Mouse (Mus musculus) hindbrain, embryonic 10.5 days (tissue): ENCODE measurements around the gene Tmem191c. TPM values are rescaled to one million over a fixed set of nuclear protein-coding genes. Genes with fewer than 3 reads are reported as not detected.
"Not testable (repeated sequence)": the region's sequence is repeated elsewhere in the genome, so short reads cannot be mapped to it uniquely, and the experiment has no call there.

Source experiments
- DNase-seq: peaks from one replicate; pipeline ENCODE4 v3.0.0-alpha.2; 2017; ENCODE audit warnings: low spot score
- H3K27ac ChIP-seq: fragments of 300-500 bp; sonication (generic); 2 replicates; pipeline ENCODE4 v1.5.1; 2016; ENCODE audit warnings: mild to moderate bottlenecking, moderate library complexity
- H3K27me3 ChIP-seq: fragments of 300-500 bp; sonication (generic); 2 replicates; pipeline ENCODE4 v1.6.1; 2016; ENCODE audit warnings: mild to moderate bottlenecking; ENCODE audit not compliant: poor library complexity, insufficient read depth, severe bottlenecking
- H3K36me3 ChIP-seq: fragments of 300-500 bp; sonication (generic); 2 replicates; pipeline ENCODE4 v1.6.1; 2016; ENCODE audit warnings: mild to moderate bottlenecking, moderate library complexity
- H3K4me1 ChIP-seq: fragments of 300-500 bp; sonication (generic); replicated peaks from 2 replicates; pipeline ENCODE4 v1.6.1; 2016; ENCODE audit warnings: mild to moderate bottlenecking
- H3K4me3 ChIP-seq: fragments of 300-500 bp; sonication (generic); 2 replicates; pipeline ENCODE4 v1.5.1; 2016; ENCODE audit warnings: mild to moderate bottlenecking, moderate library complexity
- H3K9me3 ChIP-seq: fragments of 300-500 bp; sonication (generic); 2 replicates; pipeline ENCODE4 v1.6.1; 2016; ENCODE audit warnings: mild to moderate bottlenecking, moderate library complexity
- WGBS: fragments of 180-500 bp; shearing (Covaris S2); methylation state at CpG from one replicate; pipeline ENCODE4 v1.1.7; 2016; 5-methylcytosine and 5-hydroxymethylcytosine counted together
- polyA plus RNA-seq: library from polyadenylated mRNA; unstranded; fragments of >200 nt; fragmentation: Nextera tagmentation; extraction: Ambion mirVana; gene quantifications from 2 replicates; pipeline ENCODE4 v1.2.1, GENCODE M21; 2016

Tmem191c gene
- polyA plus RNA-seq = 7.2 and 11.1 TPM in 2 replicates

- no peak for DNase-seq
- H3K4me1 ChIP-seq = peaks cover 23% of the 10 kb centered on the region
- peaks cover 41% of the 10 kb centered on the region for H3K27me3 ChIP-seq
- H3K9me3 ChIP-seq = peaks cover 4% of the 10 kb centered on the region; the same call in 1 of the 2 replicates
- 63% methylated on average over 7 of the region's 7 CpGs for WGBS
- peak within 1 kb of the TSS; percentile 68 for H3K4me3 ChIP-seq
- peaks cover 19% of the 10 kb centered on the region for H3K36me3 ChIP-seq
- H3K27ac ChIP-seq = peak within 1 kb of the TSS; percentile 86
Observed at GRCm38 (mm10) chr16:17275721-17276120, at the start of gene Tmem191c. Gene Tmem191c, plus strand, starts transcription at chr16:17276077.

- Histone ChIP-seq H3K9me3 (peaks cover 6% of the 10 kb centered on the region; the same call in 1 of the 2 replicates), H3K4me1 (no peaks in the 10 kb centered on the region), H3K27me3 (peaks cover 3% of the 10 kb centered on the region), H3K27ac (no peak overlapping the region), H3K36me3 (no peaks in the 10 kb centered on the region), H3K4me3 (no peak overlapping the region)
- DNase-seq = no peak
Observed at GRCm38 (mm10) chr16:17226496-17226895, 49.4 kb upstream of the Tmem191c start.

- not testable (repeated sequence) for H3K27ac ChIP-seq, DNase-seq, H3K36me3 ChIP-seq, H3K4me3 ChIP-seq, H3K27me3 ChIP-seq, H3K9me3 ChIP-seq
- 91% methylated on average over 2 of the region's 2 CpGs for WGBS
- peaks cover 29% of the 10 kb centered on the region for H3K4me1 ChIP-seq
Observed at GRCm38 (mm10) chr16:17231523-17231922, 44.4 kb upstream of the Tmem191c start.

- 1% methylated on average over 59 of the region's 59 CpGs for WGBS
- Histone ChIP-seq H3K36me3 (peaks cover 3% of the 10 kb centered on the region; the same call in 1 of the 2 replicates), H3K9me3 (peaks cover 6% of the 10 kb centered on the region; the same call in 1 of the 2 replicates), H3K4me1 (peaks cover 39% of the 10 kb centered on the region), H3K27ac (peak within 1 kb of the TSS; percentile 99), H3K27me3 (peaks cover 4% of the 10 kb centered on the region), H3K4me3 (peak within 1 kb of the TSS; percentile 74)
- peak; percentile 99 for DNase-seq
Observed at GRCm38 (mm10) chr16:17232794-17233701, 42.8 kb upstream of the Tmem191c start, which contains the start of gene Hic2. Gene Hic2, plus strand, starts transcription at chr16:17233572.

GRCm38 (mm10) chr16:17233702-17234498, 42.0 kb upstream of the Tmem191c start:
- peaks cover 3% of the 10 kb centered on the region; the same call in 1 of the 2 replicates for H3K36me3 ChIP-seq
- H3K4me1 ChIP-seq = peaks cover 45% of the 10 kb centered on the region
- WGBS = under 1% methylated on average over 62 of the region's 62 CpGs
- H3K4me3 ChIP-seq = peak overlapping the region; percentile 74
- H3K27ac ChIP-seq = peak overlapping the region; percentile 99
- DNase-seq = peak; percentile 82
- peaks cover 4% of the 10 kb centered on the region for H3K27me3 ChIP-seq
- H3K9me3 ChIP-seq = peaks cover 6% of the 10 kb centered on the region; the same call in 1 of the 2 replicates

- H3K4me3 ChIP-seq = peak overlapping the region; percentile 74
- peak; percentile 60 for DNase-seq
- peaks cover 51% of the 10 kb centered on the region for H3K4me1 ChIP-seq
- 3% methylated on average over 12 of the region's 12 CpGs for WGBS
- H3K27ac ChIP-seq = peak overlapping the region; percentile 99
- peaks cover 6% of the 10 kb centered on the region; the same call in 1 of the 2 replicates for H3K9me3 ChIP-seq
- peaks cover 4% of the 10 kb centered on the region for H3K27me3 ChIP-seq
- peaks cover 3% of the 10 kb centered on the region; the same call in 1 of the 2 replicates for H3K36me3 ChIP-seq
Observed at GRCm38 (mm10) chr16:17234499-17234895, 41.4 kb upstream of the Tmem191c start.

GRCm38 (mm10) chr16:17234916-17235665, 40.8 kb upstream of the Tmem191c start:
- Histone ChIP-seq H3K36me3 (peaks cover 3% of the 10 kb centered on the region; the same call in 1 of the 2 replicates), H3K27me3 (peaks cover 4% of the 10 kb centered on the region), H3K9me3 (0 out of 2 replicates have a peak, but pooled peaks cover 2% of the 10 kb centered on the region), H3K4me1 (peaks cover 57% of the 10 kb centered on the region), H3K27ac (peak overlapping the region; percentile 99), H3K4me3 (peak overlapping the region; percentile 74)
- no peak for DNase-seq
- 67% methylated on average over 9 of the region's 9 CpGs for WGBS

- Histone ChIP-seq H3K4me1 (peaks cover 63% of the 10 kb centered on the region), H3K27me3 (no peaks in the 10 kb centered on the region), H3K9me3 (no peaks in the 10 kb centered on the region), H3K27ac (no peak overlapping the region), H3K4me3 (no peak overlapping the region), H3K36me3 (peaks cover 3% of the 10 kb centered on the region; the same call in 1 of the 2 replicates)
- DNase-seq = no peak
- 91% methylated on average over 3 of the region's 3 CpGs for WGBS
Observed at GRCm38 (mm10) chr16:17237634-17238033, 38.2 kb upstream of the Tmem191c start.

- peaks cover 57% of the 10 kb centered on the region for H3K4me1 ChIP-seq
- no peak overlapping the region for H3K27ac ChIP-seq
- WGBS = 81% methylated on average over 2 of the region's 2 CpGs
- DNase-seq = no peak
- H3K27me3 ChIP-seq = no peaks in the 10 kb centered on the region
- no peak overlapping the region for H3K4me3 ChIP-seq
- H3K36me3 ChIP-seq = peaks cover 3% of the 10 kb centered on the region; the same call in 1 of the 2 replicates
- no peaks in the 10 kb centered on the region for H3K9me3 ChIP-seq
Observed at GRCm38 (mm10) chr16:17239409-17239808, 36.5 kb upstream of the Tmem191c start.

- peaks cover 21% of the 10 kb centered on the region for H3K4me1 ChIP-seq
- no peak overlapping the region for H3K4me3 ChIP-seq
- H3K9me3 ChIP-seq = no peaks in the 10 kb centered on the region
- WGBS = 78% methylated on average over 1 of the region's 1 CpGs
- no peaks in the 10 kb centered on the region for H3K27me3 ChIP-seq
- H3K27ac ChIP-seq = no peak overlapping the region
- H3K36me3 ChIP-seq = no peaks in the 10 kb centered on the region
- DNase-seq = no peak
Observed at GRCm38 (mm10) chr16:17243731-17244130, 32.1 kb upstream of the Tmem191c start.

- H3K4me3 ChIP-seq = no peak overlapping the region
- H3K27ac ChIP-seq = no peak overlapping the region
- H3K9me3 ChIP-seq = no peaks in the 10 kb centered on the region
- H3K36me3 ChIP-seq = no peaks in the 10 kb centered on the region
- WGBS = 78% methylated on average over 1 of the region's 1 CpGs
- no peak for DNase-seq
- peaks cover 13% of the 10 kb centered on the region for H3K4me1 ChIP-seq
- H3K27me3 ChIP-seq = no peaks in the 10 kb centered on the region
Observed at GRCm38 (mm10) chr16:17244996-17245395, 30.9 kb upstream of the Tmem191c start.

GRCm38 (mm10) chr16:17247727-17248126, 28.1 kb upstream of the Tmem191c start:
- no peak overlapping the region for H3K4me3 ChIP-seq
- peaks cover 21% of the 10 kb centered on the region for H3K4me1 ChIP-seq
- no peaks in the 10 kb centered on the region for H3K9me3 ChIP-seq
- H3K36me3 ChIP-seq = no peaks in the 10 kb centered on the region
- WGBS = 86% methylated on average over 4 of the region's 4 CpGs
- DNase-seq = no peak
- no peak overlapping the region for H3K27ac ChIP-seq
- H3K27me3 ChIP-seq = no peaks in the 10 kb centered on the region
